Mouse (Mus musculus): Measurements from ENCODE around the gene Acyp1. TPM values are rescaled to one million over a fixed set of nuclear protein-coding genes. Genes with fewer than 3 reads are reported as not detected.
"Not testable (repeated sequence)": the region's sequence is repeated elsewhere in the genome, so short reads cannot be mapped to it uniquely, and the experiment has no call there.

The Acyp1 gene
- polyA plus RNA-seq, 1 experiment from 2014 or later = 53.8 TPM

GRCm38 (mm10) chr12:85295506-85295905 is 7.3 kb upstream of the Acyp1 start:
- no peak for ATAC-seq (ENCODE audit: borderline replicate concordance, extremely low read depth, low FRiP score, low TSS enrichment)
- WGBS = 90% methylated on average over 2 of the region's 2 CpGs
- peaks cover 5% of the 10 kb centered on the region; the same call in 1 of the 2 replicates for H3K36me3 ChIP-seq
- H3K4me3 ChIP-seq = no peak overlapping the region
- H3K4me2 ChIP-seq = no peak overlapping the region
- no peak overlapping the region for H3K9ac ChIP-seq
- no peak overlapping the region for H3K27ac ChIP-seq
- peaks cover 6% of the 10 kb centered on the region; the same call in 1 of the 2 replicates for H3K9me3 ChIP-seq
- H3K27me3 ChIP-seq = no peaks in the 10 kb centered on the region
- peaks cover 21% of the 10 kb centered on the region; the same call in 1 of the 2 replicates for H3K4me1 ChIP-seq

- ATAC-seq (ENCODE audit: borderline replicate concordance, extremely low read depth, low FRiP score, low TSS enrichment) = no peak
- Histone ChIP-seq H3K9ac (no peak overlapping the region), H3K27me3 (no peaks in the 10 kb centered on the region)
Observed at GRCm38 (mm10) chr12:85292906-85293305, 4.7 kb upstream of the Acyp1 start.

GRCm38 (mm10) chr12:85292288-85292687 is 4.0 kb upstream of the Acyp1 start:
- Histone ChIP-seq H3K27ac (no peak overlapping the region), H3K27me3 (no peaks in the 10 kb centered on the region)
- WGBS = 70% methylated on average over 6 of the region's 6 CpGs

More at GRCm38 (mm10) chr12:85292906-85293305, 4.7 kb upstream of the Acyp1 start:
- H3K9me3 ChIP-seq = peaks cover 6% of the 10 kb centered on the region; the same call in 1 of the 2 replicates
- no peaks in the 10 kb centered on the region for H3K36me3 ChIP-seq
- no peak overlapping the region for H3K27ac ChIP-seq
- peaks cover 21% of the 10 kb centered on the region for H3K4me1 ChIP-seq
- H3K4me3 ChIP-seq = no peak overlapping the region
- no peak overlapping the region for H3K4me2 ChIP-seq

GRCm38 (mm10) chr12:85291541-85291940 is 3.3 kb upstream of the Acyp1 start:
- Histone ChIP-seq H3K27me3 (no peaks in the 10 kb centered on the region), H3K27ac (no peak overlapping the region), H3K4me1 (peaks cover 20% of the 10 kb centered on the region), H3K36me3 (no peaks in the 10 kb centered on the region), H3K9me3 (peaks cover 6% of the 10 kb centered on the region; the same call in 1 of the 2 replicates), H3K9ac (no peak overlapping the region), H3K4me2 (no peak overlapping the region), H3K4me3 (no peak overlapping the region)
- ATAC-seq (ENCODE audit: borderline replicate concordance, extremely low read depth, low FRiP score, low TSS enrichment) = no peak

More at GRCm38 (mm10) chr12:85292288-85292687, 4.0 kb upstream of the Acyp1 start:
- peaks cover 6% of the 10 kb centered on the region; the same call in 1 of the 2 replicates for H3K9me3 ChIP-seq
- no peak for ATAC-seq (ENCODE audit: borderline replicate concordance, extremely low read depth, low FRiP score, low TSS enrichment)
- peaks cover 20% of the 10 kb centered on the region for H3K4me1 ChIP-seq
- no peak overlapping the region for H3K9ac ChIP-seq
- H3K4me3 ChIP-seq = no peak overlapping the region
- H3K36me3 ChIP-seq = no peaks in the 10 kb centered on the region
- H3K4me2 ChIP-seq = no peak overlapping the region

GRCm38 (mm10) chr12:85290633-85291032 is 2.4 kb upstream of the Acyp1 start:
- no peak overlapping the region for H3K27ac ChIP-seq
- H3K4me2 ChIP-seq = no peak overlapping the region
- no peak for ATAC-seq (ENCODE audit: borderline replicate concordance, extremely low read depth, low FRiP score, low TSS enrichment)
- H3K27me3 ChIP-seq = no peaks in the 10 kb centered on the region
- WGBS = 81% methylated on average over 10 of the region's 10 CpGs
- H3K36me3 ChIP-seq = no peaks in the 10 kb centered on the region
- H3K4me1 ChIP-seq = peaks cover 20% of the 10 kb centered on the region
- H3K9ac ChIP-seq = no peak overlapping the region
- H3K9me3 ChIP-seq = peaks cover 6% of the 10 kb centered on the region; the same call in 1 of the 2 replicates
- no peak overlapping the region for H3K4me3 ChIP-seq

GRCm38 (mm10) chr12:85289157-85290000 is 1.1 kb upstream of the Acyp1 start:
- Histone ChIP-seq H3K27me3 (no peaks in the 10 kb centered on the region), H3K9ac (no peak overlapping the region; the same call in 1 of the 2 replicates), H3K4me3 (peak overlapping the region; percentile 51), H3K9me3 (peaks cover 6% of the 10 kb centered on the region; the same call in 1 of the 2 replicates), H3K36me3 (no peaks in the 10 kb centered on the region), H3K4me2 (peak overlapping the region; percentile 69), H3K27ac (peak overlapping the region; percentile 33; the same call in 1 of the 2 replicates), H3K4me1 (peaks cover 20% of the 10 kb centered on the region)
- peak; percentile 75 for ATAC-seq (ENCODE audit: borderline replicate concordance, extremely low read depth, low FRiP score, low TSS enrichment)
- WGBS = 43% methylated on average over 24 of the region's 24 CpGs

- H3K4me1 ChIP-seq = peaks cover 20% of the 10 kb centered on the region
- H3K36me3 ChIP-seq = no peaks in the 10 kb centered on the region
- H3K27ac ChIP-seq = peak within 1 kb of the TSS; percentile 33; the same call in 1 of the 2 replicates
- peak within 1 kb of the TSS; percentile 56 for H3K9ac ChIP-seq
- ATAC-seq (ENCODE audit: borderline replicate concordance, extremely low read depth, low FRiP score, low TSS enrichment) = peak; percentile 76
- peak within 1 kb of the TSS; percentile 69 for H3K4me2 ChIP-seq
- H3K9me3 ChIP-seq = no peaks in the 10 kb centered on the region
- no peaks in the 10 kb centered on the region for H3K27me3 ChIP-seq
- H3K4me3 ChIP-seq = peak within 1 kb of the TSS; percentile 51
- WGBS = 4% methylated on average over 29 of the region's 31 CpGs
Observed at GRCm38 (mm10) chr12:85288486-85289156, 383 bp upstream of the Acyp1 start, which contains the start of gene Zc2hc1c. Gene Zc2hc1c, plus strand, starts transcription at chr12:85288591.

- H3K4me1 ChIP-seq = peaks cover 20% of the 10 kb centered on the region
- no peaks in the 10 kb centered on the region for H3K27me3 ChIP-seq
- H3K36me3 ChIP-seq = no peaks in the 10 kb centered on the region
- no peak overlapping the region for H3K27ac ChIP-seq
- H3K9me3 ChIP-seq = no peaks in the 10 kb centered on the region
- H3K4me3 ChIP-seq = no peak overlapping the region
- no peak overlapping the region for H3K9ac ChIP-seq
- 44% methylated on average over 2 of the region's 5 CpGs for WGBS
- ATAC-seq (ENCODE audit: borderline replicate concordance, extremely low read depth, low FRiP score, low TSS enrichment) = no peak
- H3K4me2 ChIP-seq = no peak overlapping the region
Observed at GRCm38 (mm10) chr12:85286941-85287340, 1.3 kb downstream of the Acyp1 start.

GRCm38 (mm10) chr12:85284996-85285395 is 3.2 kb downstream of the Acyp1 start:
- Histone ChIP-seq H3K4me1 (peaks cover 16% of the 10 kb centered on the region), H3K4me3 (no peak overlapping the region), H3K27me3 (no peaks in the 10 kb centered on the region), H3K27ac (no peak overlapping the region), H3K36me3 (no peaks in the 10 kb centered on the region), H3K4me2 (no peak overlapping the region), H3K9me3 (no peaks in the 10 kb centered on the region), H3K9ac (no peak overlapping the region)
- 78% methylated on average over 4 of the region's 4 CpGs for WGBS
- no peak for ATAC-seq (ENCODE audit: borderline replicate concordance, extremely low read depth, low FRiP score, low TSS enrichment)

- peaks cover 15% of the 10 kb centered on the region for H3K4me1 ChIP-seq
- no peaks in the 10 kb centered on the region for H3K27me3 ChIP-seq
- H3K4me3 ChIP-seq = no peak overlapping the region
- H3K9ac ChIP-seq = no peak overlapping the region
- ATAC-seq (ENCODE audit: borderline replicate concordance, extremely low read depth, low FRiP score, low TSS enrichment) = no peak
- H3K27ac ChIP-seq = no peak overlapping the region
- no peaks in the 10 kb centered on the region for H3K9me3 ChIP-seq
- WGBS = 60% methylated on average over 8 of the region's 8 CpGs
- H3K36me3 ChIP-seq = no peaks in the 10 kb centered on the region
- no peak overlapping the region for H3K4me2 ChIP-seq
Observed at GRCm38 (mm10) chr12:85284331-85284730, 3.9 kb downstream of the Acyp1 start.

- not testable (repeated sequence) for H3K36me3 ChIP-seq; H3K27ac ChIP-seq; H3K4me3 ChIP-seq; H3K4me1 ChIP-seq; H3K9ac ChIP-seq; ATAC-seq (ENCODE audit: borderline replicate concordance, extremely low read depth, low FRiP score, low TSS enrichment); H3K4me2 ChIP-seq; H3K9me3 ChIP-seq; H3K27me3 ChIP-seq
- WGBS = 90% methylated on average over 2 of the region's 4 CpGs
Observed at GRCm38 (mm10) chr12:85281756-85282155, 6.5 kb downstream of the Acyp1 start.

Measured in lung, embryonic 15.5 days (tissue).